Mouse (Mus musculus): ENCODE data around the gene Atg4b.

DNA sequence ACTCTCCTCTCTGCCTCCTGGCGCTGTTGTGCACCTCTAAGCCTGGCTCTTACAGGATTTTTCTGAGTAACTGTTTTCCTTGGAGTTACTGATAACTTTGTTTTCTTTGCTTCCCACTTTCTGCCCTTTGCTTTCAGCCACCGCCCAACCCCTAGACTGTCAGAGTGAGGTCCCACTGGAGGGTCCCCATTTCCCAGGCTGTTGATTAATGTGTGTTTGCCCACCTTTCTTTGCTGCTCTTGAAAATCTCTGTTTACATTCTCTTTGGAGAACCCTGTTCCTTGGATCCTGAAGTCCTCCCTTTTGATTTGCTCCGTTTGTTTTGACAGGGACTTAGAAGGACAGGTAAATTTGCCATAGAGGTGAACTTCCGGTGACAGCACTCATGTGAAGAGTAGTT is 57.6 kb downstream of the Atg4b start:
- no peak for TF ChIP-seq CTCF (IDR thresholded peaks at IDR 0.05; ENCODE audit: low read depth, low read length)
- TF ChIP-seq POLR2A (IDR thresholded peaks at IDR 0.05; ENCODE audit: borderline replicate concordance, low read depth, low read length), result no peak
